Mouse (Mus musculus) thymus, postnatal 4 days (tissue): Measurements from ENCODE around the gene Map3k21.

Experiments used
- DNase-seq: peaks from one replicate; pipeline ENCODE4 v3.0.0; 2021

Gene Map3k21

DNA sequence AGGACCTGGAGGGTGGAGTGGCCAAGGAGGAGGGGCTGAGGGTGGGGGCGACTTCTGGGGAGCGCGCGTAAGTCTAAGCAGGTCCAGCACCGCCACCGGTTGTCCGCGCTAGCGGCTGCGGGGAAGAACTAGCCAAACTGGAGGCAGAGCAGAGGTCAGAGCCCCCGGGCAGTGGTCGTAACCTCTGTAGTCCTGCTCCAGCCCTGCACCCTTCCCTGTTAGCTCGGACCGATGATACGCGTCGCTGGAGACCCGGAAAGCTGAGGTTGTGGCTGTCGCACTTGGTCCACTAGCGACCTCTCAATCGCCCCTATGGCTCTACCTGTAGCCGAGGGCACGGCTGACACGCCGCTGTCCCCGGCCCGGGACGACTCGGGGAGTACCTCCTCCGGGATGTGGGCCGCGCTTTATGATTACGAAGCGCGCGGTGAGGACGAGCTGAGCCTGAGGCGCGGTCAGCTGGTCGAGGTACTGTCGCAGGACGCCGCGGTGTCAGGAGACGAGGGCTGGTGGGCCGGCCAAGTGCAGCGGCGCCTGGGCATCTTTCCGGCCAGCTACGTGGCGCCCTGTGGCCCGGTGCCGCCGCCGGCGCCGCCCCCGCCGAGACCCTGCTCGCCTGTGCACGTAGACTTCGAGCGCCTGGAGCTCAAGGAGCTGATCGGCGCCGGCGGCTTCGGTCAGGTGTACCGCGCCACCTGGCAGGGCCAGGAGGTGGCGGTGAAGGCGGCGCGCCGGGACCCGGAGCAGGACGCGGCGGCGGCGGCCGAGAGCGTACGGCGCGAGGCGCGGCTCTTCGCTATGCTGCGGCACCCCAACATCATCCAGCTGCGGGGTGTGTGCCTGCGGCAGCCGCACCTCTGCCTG lies at the start of gene Map3k21:
Gene Map3k21, plus strand, starts transcription at position 86 of the 864 bp plus-strand sequence.
- peak; percentile 25 for DNase-seq

DNA sequence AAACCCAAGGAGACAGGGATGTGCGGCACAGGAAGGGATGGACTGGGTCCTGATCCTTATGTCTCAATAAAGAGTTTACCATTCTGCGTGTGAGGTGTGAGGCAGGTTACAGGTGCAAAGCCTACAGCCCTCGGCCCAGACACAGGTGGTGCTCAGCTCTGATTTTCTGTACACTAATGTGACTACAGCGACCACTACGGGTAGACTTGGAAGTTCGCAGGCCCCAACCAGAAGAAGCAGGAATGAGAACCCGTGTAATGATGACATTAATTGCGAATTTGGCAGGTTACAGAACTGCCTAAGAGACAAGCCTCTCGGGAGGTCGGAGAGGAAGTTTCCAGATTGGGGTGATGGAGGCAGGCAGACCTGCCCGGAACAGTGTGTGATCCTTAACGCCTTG lies 44.1 kb upstream of the Map3k21 start:
- no peak for DNase-seq

DNA sequence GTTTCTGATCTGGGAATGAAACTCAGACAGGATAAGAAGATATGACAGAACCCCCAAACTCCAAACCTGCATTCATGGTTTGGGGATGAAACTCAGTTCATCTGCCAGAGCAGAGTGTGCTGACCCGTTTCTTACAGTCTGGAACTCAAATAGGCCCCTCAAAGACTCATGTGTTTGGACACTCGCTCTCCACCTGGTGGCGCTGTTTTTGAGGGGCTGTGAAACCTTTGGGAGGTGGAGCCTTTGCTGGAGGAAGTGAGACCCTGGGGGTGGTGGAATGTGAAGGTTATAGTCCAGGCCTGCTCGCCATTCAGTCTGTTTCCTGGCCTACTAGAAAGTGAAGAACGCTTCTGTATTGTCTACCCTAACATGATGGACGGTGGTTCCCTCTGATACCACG lies 41.7 kb upstream of the Map3k21 start:
- peak; percentile 62 for DNase-seq

- DNase-seq = no peak
Observed at GRCm38 (mm10) chr8:125869739-125870138, 40.5 kb upstream of the Map3k21 start.

DNA sequence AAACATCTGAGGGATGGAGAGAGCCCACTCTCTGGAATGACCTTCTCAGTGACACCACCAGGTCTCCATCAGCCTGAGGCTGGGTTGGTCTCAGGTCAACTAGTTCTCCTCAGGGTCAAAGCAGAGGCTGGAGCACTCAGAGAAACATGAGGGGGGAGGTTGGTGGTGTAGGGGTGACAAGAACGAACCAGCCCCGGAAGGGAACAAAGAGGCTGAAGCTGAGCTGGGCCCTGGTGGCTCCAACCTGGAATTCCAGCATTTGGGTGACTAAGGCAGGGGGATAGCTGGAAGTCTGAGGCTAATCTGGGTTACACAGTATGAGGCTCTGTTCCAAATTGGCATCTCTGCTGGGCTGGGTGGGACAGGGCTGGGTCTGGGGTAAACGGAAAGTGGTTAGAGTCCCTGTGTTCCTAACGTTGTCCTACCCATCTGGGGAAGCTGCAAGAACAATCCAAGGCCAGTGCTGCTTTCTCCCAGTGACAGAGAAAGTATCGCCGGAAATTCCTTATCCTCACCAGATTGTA lies 40.0 kb upstream of the Map3k21 start:
- DNase-seq = no peak

DNA sequence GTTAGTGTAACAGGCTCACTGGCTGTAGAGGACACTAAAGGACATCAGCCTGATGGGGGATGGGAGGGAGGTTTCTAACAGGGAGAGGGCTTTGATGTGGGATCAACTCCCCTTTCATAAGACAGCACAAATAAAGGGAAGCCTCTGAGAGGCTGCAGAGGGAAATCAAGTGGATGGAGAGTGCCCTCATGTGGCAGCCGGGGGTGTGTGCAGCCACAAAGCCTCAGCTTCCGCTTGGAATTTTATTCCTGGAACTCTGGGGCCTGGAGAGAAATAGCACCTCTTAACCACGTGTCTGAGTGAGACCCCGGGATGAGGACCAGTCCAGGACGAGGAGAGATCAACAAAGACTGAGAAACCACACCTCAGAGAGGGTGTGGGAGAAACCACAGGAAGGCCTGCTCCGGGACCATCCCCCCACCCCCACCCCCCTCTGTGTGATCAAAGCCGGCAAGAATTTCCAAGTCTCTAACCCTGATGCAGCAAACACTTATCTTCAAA lies 39.4 kb upstream of the Map3k21 start:
- DNase-seq = peak; percentile 59

DNA sequence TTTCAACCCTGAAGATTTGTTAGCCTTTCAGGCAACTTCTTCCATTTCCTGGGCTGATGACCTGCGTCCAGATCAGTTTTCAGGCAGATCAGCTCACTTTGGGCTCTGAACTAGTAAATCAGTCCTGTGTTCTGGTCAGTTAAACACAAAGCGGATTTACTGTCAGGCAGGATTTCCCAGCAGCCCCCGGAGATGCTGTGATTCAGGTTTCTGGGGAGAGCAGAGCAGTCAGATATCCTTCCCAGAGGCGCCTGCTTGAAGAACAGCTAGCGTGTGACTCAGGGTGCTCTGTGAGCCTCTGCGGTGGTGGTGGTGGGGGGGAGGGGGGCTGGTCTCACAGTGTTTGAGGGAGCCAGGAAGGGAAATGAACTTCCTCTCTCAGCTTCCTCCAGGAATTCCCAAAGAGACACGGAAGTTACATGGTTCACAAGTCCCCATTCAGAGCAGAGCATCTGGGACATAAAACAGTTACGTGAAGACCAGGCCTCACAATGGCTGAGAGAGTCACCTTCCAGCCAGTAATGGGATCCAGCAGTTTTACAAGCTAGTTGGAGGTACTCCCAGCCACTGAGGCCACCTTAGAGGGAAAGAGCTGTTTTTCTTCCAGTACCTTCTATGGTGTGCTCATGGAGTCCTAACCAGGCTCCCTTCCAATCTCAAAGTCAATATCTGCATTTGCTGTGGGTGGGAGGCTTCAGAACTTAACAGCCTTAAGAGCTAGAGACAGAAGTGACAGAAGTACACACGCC lies 37.6 kb upstream of the Map3k21 start:
- DNase-seq = no peak

- no peak for DNase-seq
Observed at GRCm38 (mm10) chr8:125873250-125873534, 37.1 kb upstream of the Map3k21 start.

- no peak for DNase-seq
Observed at GRCm38 (mm10) chr8:125880447-125880846, 29.8 kb upstream of the Map3k21 start.

- no peak for DNase-seq
Observed at GRCm38 (mm10) chr8:125887549-125887948, 22.7 kb upstream of the Map3k21 start.

- no peak for DNase-seq
Observed at GRCm38 (mm10) chr8:125889920-125890319, 20.3 kb upstream of the Map3k21 start.

DNA sequence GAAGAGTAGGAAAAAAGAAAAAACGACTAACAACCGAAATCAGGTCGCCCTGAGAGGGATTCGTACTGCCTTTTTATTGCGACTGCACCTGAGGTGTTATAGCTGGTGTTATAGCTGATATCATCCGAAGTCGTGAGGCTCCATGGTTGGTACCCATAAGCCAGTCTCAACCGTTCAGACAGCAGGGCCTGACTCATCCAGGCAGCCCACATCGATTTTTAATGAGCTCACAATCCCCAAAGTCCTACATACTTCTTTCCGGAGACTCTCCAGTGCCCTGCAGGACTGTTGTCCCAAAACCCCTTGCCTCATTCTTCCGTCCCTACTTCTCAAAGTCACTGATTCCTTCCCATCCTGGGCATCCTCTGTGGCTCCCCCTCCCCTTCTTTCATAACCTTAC lies 12.9 kb upstream of the Map3k21 start:
- DNase-seq = no peak

DNA sequence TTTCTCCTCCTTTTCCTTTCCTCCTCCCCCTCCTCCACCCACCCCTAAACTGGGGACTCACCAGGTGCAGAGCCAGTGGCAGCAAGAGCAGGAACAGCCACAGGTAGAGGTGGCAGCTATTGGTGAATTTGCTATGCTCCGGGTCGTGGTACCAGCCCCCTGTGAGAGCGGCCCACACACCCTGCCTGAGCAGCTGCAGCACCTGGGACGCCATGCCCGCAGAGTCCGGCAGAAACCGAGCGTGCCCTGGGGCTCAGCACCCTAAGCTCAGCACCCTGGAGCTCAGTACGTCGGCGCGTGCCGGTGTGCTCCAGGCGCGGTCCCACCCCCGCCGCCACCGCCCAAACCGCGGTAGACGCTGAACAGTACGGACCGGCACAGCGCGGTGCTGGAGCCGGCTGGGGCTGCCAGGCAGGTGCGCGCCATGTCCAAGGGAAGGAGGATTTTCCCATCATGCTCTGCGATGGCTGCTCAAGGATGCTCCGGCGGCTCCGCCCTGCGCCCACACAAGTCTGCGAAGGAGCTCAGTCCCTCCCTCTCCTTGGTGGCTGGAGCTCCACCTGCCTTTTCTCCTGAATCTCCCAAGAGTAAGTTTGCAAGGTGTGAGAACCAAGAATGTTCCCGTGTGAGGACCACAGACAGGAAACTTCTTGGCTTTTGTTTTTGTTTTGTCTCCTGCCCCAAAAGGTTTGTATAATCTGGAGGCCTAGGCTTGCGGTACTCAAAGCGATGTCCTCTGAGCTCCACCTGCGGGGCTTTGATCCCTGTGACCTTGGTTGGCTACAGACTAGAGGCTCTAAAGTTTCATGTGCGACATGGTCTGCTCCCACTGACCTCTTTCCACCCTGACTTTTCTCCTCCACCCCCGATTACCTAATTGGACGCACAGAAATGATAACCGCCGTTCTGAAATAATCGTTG lies 12.1 kb upstream of the Map3k21 start, which contains the start of gene Pcnx2:
Gene Pcnx2, minus strand, starts transcription at position 450 of the 921 bp plus-strand sequence.
- DNase-seq = peak; percentile 11

DNA sequence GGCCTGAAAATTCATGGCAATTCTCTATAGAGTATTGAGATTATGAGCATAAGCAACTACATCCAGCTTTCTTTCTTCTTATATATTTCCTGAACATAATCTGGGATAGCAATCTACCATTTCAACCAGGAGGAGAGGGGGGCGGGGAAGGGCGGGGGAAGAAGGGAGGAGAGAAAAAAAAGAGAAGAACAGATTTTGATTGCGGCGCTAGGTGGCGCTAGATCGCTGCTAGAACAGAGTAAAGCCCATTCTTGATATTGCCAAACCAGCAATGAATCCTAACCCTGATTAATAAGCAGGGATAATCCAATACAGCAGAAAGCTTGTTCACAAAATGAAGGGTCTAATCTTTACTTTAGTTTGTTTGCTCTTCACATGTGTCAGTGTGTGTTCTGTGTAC lies 11.4 kb upstream of the Map3k21 start:
- peak; percentile 70 for DNase-seq

- no peak for DNase-seq
Observed at GRCm38 (mm10) chr8:125901167-125901566, 9.1 kb upstream of the Map3k21 start.

- no peak for DNase-seq
Observed at GRCm38 (mm10) chr8:125902521-125902920, 7.7 kb upstream of the Map3k21 start.

DNA sequence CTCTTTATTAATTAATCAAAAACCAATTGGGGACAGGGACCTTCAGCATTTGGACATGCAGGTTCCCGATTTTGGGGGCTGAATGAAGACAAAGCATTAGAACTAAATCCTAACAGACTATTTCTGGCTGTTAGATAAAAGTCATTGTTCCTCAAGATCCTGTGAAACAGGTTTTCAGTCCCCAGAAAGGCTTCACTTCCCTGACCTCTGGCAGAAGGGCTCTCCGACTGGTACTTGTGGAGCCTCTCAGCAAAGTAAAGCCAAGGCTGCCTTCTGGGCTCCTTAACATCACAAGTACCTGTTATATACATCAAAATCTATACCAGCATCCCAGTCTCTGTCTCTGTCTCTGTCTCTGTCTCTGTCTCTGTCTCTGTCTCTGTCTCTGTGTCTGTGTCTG lies 4.9 kb upstream of the Map3k21 start:
- no peak for DNase-seq

GRCm38 (mm10) chr8:125907311-125907710 lies 2.9 kb upstream of the Map3k21 start:
- peak; percentile 18 for DNase-seq

- no peak for DNase-seq
Observed at GRCm38 (mm10) chr8:125909661-125910364, 437 bp upstream of the Map3k21 start.

GRCm38 (mm10) chr8:125911229-125911580 lies 955 bp downstream of the Map3k21 start:
- DNase-seq = no peak

DNA sequence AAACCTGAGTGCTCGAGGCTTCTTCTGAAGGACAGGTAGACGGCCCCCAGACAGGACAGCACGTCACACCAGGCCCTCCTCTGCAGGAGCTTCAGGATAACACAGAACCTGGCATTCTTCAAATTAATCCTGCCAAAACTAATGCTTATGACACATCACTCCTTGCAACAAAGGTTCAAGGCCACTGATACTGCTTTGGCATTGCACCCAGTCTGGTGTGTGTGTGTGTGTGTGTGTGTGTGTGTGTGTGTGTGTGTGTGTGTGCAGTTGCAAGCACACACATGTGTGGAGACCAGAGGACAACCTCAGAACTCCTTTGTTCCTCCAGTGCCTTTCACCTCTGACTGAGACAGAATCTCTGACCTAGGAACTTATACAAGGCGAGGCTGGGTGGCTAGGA lies 3.0 kb downstream of the Map3k21 start:
- DNase-seq = no peak

DNA sequence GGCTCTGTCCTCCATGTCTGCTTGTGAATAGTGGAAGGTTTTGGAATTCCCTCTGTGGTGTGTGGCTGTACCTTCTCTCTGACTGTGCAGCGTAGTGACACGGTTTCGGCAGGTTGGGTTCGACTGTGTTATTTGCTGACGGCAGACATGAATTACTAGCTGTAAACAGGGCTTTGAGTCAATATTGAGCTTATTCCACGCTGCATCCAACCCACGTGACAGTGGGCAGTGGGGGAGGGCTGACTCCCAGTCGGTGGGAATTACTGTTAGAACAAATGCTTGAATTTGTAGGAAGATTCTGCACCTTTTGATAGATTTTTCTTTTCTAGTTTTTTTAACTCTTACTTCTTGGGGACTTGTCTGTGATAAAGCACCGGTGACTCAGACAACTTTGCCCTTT lies 4.1 kb downstream of the Map3k21 start:
- no peak for DNase-seq
